In the genomic region with DNA sequence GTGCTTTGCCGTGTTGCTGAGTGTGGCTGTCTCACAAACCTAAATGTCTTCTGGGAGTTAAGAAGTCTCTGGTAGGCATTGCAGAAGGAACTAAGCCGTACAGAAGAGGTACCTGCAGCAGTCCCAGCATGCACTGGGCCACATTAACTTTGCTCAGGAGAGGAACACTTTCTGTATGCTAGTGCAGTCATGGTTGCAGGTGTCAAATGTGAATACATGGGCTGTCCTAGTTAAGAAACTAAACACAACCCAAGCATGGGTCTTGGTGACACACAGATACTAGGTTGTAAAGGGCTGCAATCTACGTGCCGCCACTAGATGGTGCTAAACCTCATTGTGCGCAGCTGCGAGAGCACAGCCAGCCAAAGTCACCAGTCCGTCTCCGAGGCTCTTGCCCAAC, we compare ENCODE assay signal across 8 mouse cellular contexts. TPM values are rescaled to one million over a fixed set of nuclear protein-coding genes. Genes with fewer than 3 reads are reported as not detected.
A peak's percentile ranks its signal among the peaks of the same experiment; 100 is the strongest.
DNase-seq lines count a peak whose midpoint lies in the region; ATAC-seq and TF ChIP-seq lines count a peak whose summit lies in the region.

No protein-coding gene starts in this region.

- H3K27ac ChIP-seq in heart, adult 2 months, result no peak overlapping the region
- H3K27ac ChIP-seq in kidney, postnatal 0 days, result no peak overlapping the region

- H3K9ac ChIP-seq in heart, adult 2 months (ENCODE audit: low read depth, low read length), result no peak overlapping the region
- H3K9ac ChIP-seq in kidney, postnatal 0 days (ENCODE audit: low read depth, low read length), result no peak overlapping the region

- H3K4me3 ChIP-seq in heart, adult 2 months, result no peak overlapping the region
- no peak overlapping the region for H3K4me3 ChIP-seq in kidney, postnatal 0 days (replicated peaks; ENCODE audit: low read depth, low read length)

- no peaks in the 10 kb centered on the region for H3K9me3 ChIP-seq in kidney, postnatal 0 days (replicated peaks; ENCODE audit: low read length)

- TF ChIP-seq EP300 in heart, adult 2 months (IDR thresholded peaks at IDR 0.05; ENCODE audit: insufficient read depth, low read depth, low read length), result no peak

- peak; percentile 39 to 65 for DNase-seq in heart, adult 2 months
- DNase-seq in heart, postnatal 25 days (ENCODE audit: low spot score), result no peak
- DNase-seq in right cerebral cortex, adult 2 months (ENCODE audit: low spot score in 2 of 2), result peak; percentile 61 to 70
- no peak for DNase-seq in right cerebral cortex, postnatal 36 days (ENCODE audit: low spot score in 2 of 2)
- DNase-seq in cerebellum, adult 8-10 months, result peak; percentile 37
- no peak for DNase-seq in kidney, postnatal 0 days (ENCODE audit: low spot score)
- DNase-seq in spleen, adult 18-20 months, result peak; percentile 16 to 55
- DNase-seq in urinary bladder, postnatal 25 days (ENCODE audit: low spot score), result no peak

- TF ChIP-seq CTCF in heart, adult 2 months (IDR thresholded peaks at IDR 0.05), result peak; percentile 62
- TF ChIP-seq CTCF in kidney, postnatal 0 days (IDR thresholded peaks at IDR 0.05; ENCODE audit: low read depth), result peak; percentile 32

- no peaks in the 10 kb centered on the region for H3K4me1 ChIP-seq in heart, adult 2 months (ENCODE audit: control insufficient read depth, insufficient read depth, low read length)
- H3K4me1 ChIP-seq in kidney, postnatal 0 days (replicated peaks; ENCODE audit: insufficient read depth, low read length), result no peaks in the 10 kb centered on the region

- intact Hi-C loops in heart, adult 2 months (cut with DNase I), result no loop called here
- intact Hi-C loops in heart, postnatal 25 days (cut with DNase I), result no loop called here

- H3K36me3 ChIP-seq in heart, adult 2 months (ENCODE audit: control insufficient read depth, insufficient read depth, low read length), result no peaks in the 10 kb centered on the region
- peaks cover 19% of the 10 kb centered on the region for H3K36me3 ChIP-seq in kidney, postnatal 0 days (ENCODE audit: insufficient read depth, low read length)

- no peaks in the 10 kb centered on the region for H3K27me3 ChIP-seq in heart, adult 2 months (ENCODE audit: control insufficient read depth, insufficient read depth, low read length)
- no peaks in the 10 kb centered on the region for H3K27me3 ChIP-seq in kidney, postnatal 0 days (ENCODE audit: insufficient read depth, low read length)

- H3K4me2 ChIP-seq in kidney, postnatal 0 days (ENCODE audit: low read length), result no peak overlapping the region

- no peak for TF ChIP-seq POLR2A in heart, adult 2 months (IDR thresholded peaks at IDR 0.05; ENCODE audit: insufficient read depth, low read depth, low read length)

- H3K79me2 ChIP-seq in heart, adult 2 months (replicated peaks; ENCODE audit: control insufficient read depth, insufficient read depth, low read length), result no peaks in the 10 kb centered on the region

- 49% methylated on average over 8 of the region's 8 CpGs for whole genome bisulfite sequencing in heart, adult 2 months
- 90% methylated on average over 6 of the region's 8 CpGs for WGBS in kidney, postnatal 0 days

- no peak for ATAC-seq in kidney, postnatal 0 days (replicated peaks; ENCODE audit: low FRiP score, low read depth)

RNA-seq across cellular contexts. Expression of a gene that starts 13.1 kb away (rescaled TPM):
- 10 to 100 TPM; 46.8 to 49.3 TPM for total RNA-seq in heart, adult 2 months (2021)
- 24.1 and 57.1 TPM in 2 replicates for polyA plus RNA-seq in heart, adult 2 months (2012; rRNA removed)
- 10 to 100 TPM; 46.9 to 56.4 TPM for total RNA-seq in heart, postnatal 25 days (2021)
- polyA plus RNA-seq in kidney, postnatal 0 days (2015; fragmentation: Nextera tagmentation; extraction: Ambion mirVana), result 13.7 and 13.8 TPM in 2 replicates

RNA-seq across cellular contexts. Expression of a gene that starts 48.7 kb away (rescaled TPM):
- total RNA-seq in heart, adult 2 months (2021), result not detected
- 0.12 TPM in 1 of 2 replicates, not detected in the other for polyA plus RNA-seq in heart, adult 2 months (2012; rRNA removed)
- total RNA-seq in heart, postnatal 25 days (2021), result not detected
- polyA plus RNA-seq in kidney, postnatal 0 days (2015; fragmentation: Nextera tagmentation; extraction: Ambion mirVana), result 73.7 and 88.5 TPM in 2 replicates

Comparison
In these comparisons a context has a peak if more than half of its experiments do, and no peak if none do; other contexts are left out.
1. DNase-seq: peak in heart, adult 2 months (2 of 2), right cerebral cortex, adult 2 months (2 of 2), cerebellum, adult 8-10 months (single experiment) and spleen, adult 18-20 months (2 of 2); none in heart, postnatal 25 days (single experiment), right cerebral cortex, postnatal 36 days (0 of 2), kidney, postnatal 0 days (single experiment) and urinary bladder, postnatal 25 days (single experiment).